Mouse (Mus musculus): ENCODE results near the gene Vegfc.

- TF ChIP-seq ZNF384 (IDR thresholded peaks at IDR 0.05; ENCODE audit: low read depth, low read length): no peak
- TF ChIP-seq MAFK (IDR thresholded peaks at IDR 0.05; ENCODE audit: insufficient read depth, low read depth, low read length): no peak
- TF ChIP-seq ZC3H11A (IDR thresholded peaks at IDR 0.05; ENCODE audit: borderline replicate concordance, low read depth, low read length): no peak
Measured at GRCm38 (mm10) chr8:54043468-54043867, 33.9 kb upstream of the Vegfc start.
